Mouse (Mus musculus): ENCODE measurements around the gene Meis1. TPM values are rescaled to one million over a fixed set of nuclear protein-coding genes. Genes with fewer than 3 reads are reported as not detected.

The Meis1 gene
- total RNA-seq, 2 experiments from 2014 or later: 30.1 to 33.9 TPM

- intact Hi-C loops (cut with DNase I): no loop called here
- no peak for DNase-seq
Observed at GRCm38 (mm10) chr11:18885036-18885728, 133.6 kb downstream of the Meis1 start.

GRCm38 (mm10) chr11:18883987-18884386 is 134.8 kb downstream of the Meis1 start:
- intact Hi-C loops (cut with DNase I): no loop called here
- no peak for DNase-seq

DNA sequence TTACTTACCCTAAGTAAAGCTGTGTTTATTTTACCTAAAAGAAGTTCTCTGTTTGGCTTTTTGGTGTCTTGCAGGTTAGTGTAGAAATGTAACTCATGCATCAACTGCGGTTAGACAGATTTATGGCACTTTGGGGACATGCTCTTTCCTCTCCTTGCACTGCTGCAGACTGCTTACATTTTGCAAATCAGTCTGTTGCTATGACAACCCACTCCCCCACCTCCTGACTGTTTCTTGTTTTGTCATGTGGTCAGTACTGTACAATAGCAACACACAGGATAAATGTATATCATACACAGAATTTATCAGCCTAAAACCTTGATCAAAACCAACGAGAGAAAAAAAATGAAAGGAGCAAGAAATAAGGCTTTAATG is 135.3 kb downstream of the Meis1 start:
- intact Hi-C loops (cut with DNase I): no loop called here
- DNase-seq: no peak

GRCm38 (mm10) chr11:18882747-18883506 is 135.9 kb downstream of the Meis1 start:
- intact Hi-C loops (cut with DNase I): no loop called here
- DNase-seq: no peak

DNA sequence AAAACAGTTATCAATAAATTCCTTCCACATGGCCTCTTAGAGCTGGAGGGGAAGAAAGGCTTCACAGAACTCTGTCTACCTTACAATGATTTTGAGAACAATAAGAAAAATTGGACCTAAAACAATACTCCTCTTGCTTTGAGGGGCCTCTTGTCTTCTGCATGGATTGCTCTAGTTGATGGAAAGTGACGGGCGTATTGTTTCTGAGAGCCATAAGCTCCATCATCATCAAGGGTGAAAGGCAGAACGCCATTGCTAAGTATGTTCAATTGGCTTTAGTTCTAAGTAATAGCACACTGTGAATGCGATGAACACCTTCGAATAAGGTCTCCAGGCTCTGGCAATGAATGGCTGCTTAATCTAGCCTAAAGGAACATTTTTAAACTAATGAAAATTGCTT is 136.5 kb downstream of the Meis1 start:
- DNase-seq: no peak
- intact Hi-C loops (cut with DNase I): no loop called here

GRCm38 (mm10) chr11:18880806-18881205 is 138.0 kb downstream of the Meis1 start:
- intact Hi-C loops (cut with DNase I): no loop called here
- no peak for DNase-seq

DNA sequence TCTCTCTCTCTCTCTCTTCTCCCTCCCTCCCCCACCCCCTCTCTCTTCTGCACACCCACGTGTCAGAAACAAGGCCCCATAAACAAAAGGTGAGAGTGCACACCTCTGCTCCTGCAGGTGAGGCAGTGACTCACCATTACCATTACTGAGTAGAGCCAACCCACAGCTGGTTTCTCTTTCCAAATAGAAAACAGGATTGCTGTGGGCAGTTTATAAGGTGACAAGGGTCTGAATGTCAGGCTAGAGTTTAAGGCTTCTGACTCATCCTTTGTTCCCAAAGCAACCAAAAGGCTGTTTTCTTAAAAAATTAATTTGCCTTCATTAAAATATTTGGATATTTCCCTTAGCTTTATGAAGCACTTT is 139.3 kb downstream of the Meis1 start:
- DNase-seq: no peak
- intact Hi-C loops (cut with DNase I): loop anchor here (5.0 to 10.0 kb wide), 4 partner anchors 78 to 1195 kb away; no protein-coding TSS in a partner anchor

DNA sequence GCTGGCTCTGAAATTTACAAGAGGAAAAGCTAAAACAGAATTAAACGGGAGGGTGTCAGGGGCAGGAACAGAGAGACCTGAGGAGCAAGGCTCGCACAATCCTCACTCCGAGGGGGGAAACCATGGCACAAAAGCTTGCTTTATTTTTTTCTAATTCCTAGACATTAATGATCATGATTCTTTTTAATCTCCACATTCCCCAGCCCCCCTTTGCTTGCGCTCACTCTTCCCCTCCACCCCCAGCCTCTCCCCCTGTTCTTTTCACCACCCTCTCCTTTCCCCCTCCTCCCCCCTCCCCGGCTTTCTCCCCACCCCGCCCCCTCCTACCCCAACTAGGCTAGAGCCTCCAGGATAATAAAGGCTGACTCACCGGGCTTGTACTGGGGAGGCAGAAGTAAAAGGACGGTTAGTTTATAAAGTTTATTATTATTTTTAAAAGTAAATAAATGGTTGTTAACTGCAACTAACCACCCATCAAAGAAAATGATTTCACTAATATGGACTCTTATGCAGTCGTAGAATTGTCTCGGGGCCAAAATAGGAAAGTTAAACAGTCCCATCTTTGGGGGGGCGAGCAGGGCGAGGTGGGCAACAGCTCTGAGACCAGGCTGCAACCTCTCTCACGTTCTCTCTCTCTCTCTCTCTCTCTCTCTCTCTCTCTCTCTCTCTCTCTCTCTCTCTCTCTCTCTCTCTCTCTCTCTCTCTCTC is 139.9 kb downstream of the Meis1 start:
- intact Hi-C loops (cut with DNase I): loop anchor here (1.0 to 10.0 kb wide), 5 partner anchors 78 to 1194 kb away; no protein-coding TSS in a partner anchor
- no peak for DNase-seq

GRCm38 (mm10) chr11:18878016-18878415 is 140.8 kb downstream of the Meis1 start:
- DNase-seq: peak; percentile 19 to 32
- intact Hi-C loops (cut with DNase I): loop anchor here (1.0 to 10.0 kb wide), 5 partner anchors 79 to 1193 kb away; no protein-coding TSS in a partner anchor

DNA sequence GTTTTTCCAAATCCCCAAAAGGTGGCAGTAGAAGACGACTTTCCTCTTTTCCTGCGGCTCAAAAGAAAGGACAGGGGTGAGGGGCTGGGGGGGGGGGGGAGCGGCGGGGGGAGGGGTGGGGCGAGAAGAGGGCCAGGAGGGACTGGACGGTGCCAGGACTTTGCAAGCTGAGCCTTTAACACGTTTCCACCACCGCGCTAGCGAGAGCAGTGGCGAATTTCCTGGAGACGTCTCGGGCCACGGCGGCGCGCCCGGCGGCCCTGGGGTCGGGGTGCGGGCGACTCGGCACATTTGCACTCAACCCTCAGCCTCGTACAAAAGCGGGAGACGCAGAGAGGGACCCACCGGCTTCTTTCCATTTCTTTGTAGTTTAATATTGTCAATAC is 141.2 kb downstream of the Meis1 start:
- DNase-seq: peak; percentile 73 to 74
- intact Hi-C loops (cut with DNase I): loop anchor here (1.0 to 10.0 kb wide), 7 partner anchors 80 to 1193 kb away; no protein-coding TSS in a partner anchor

- intact Hi-C loops (cut with DNase I): loop anchor here (1.0 to 10.0 kb wide), 6 partner anchors 80 to 1192 kb away; no protein-coding TSS in a partner anchor
- DNase-seq: peak; percentile 31 to 38
Observed at GRCm38 (mm10) chr11:18876886-18877625, 141.7 kb downstream of the Meis1 start.

- DNase-seq: peak in 1 of 2 experiments; percentile 22
- intact Hi-C loops (cut with DNase I): loop anchor here (2.0 to 10.0 kb wide), 5 partner anchors 81 to 1191 kb away; no protein-coding TSS in a partner anchor
Observed at GRCm38 (mm10) chr11:18875911-18876885, 142.6 kb downstream of the Meis1 start.

DNA sequence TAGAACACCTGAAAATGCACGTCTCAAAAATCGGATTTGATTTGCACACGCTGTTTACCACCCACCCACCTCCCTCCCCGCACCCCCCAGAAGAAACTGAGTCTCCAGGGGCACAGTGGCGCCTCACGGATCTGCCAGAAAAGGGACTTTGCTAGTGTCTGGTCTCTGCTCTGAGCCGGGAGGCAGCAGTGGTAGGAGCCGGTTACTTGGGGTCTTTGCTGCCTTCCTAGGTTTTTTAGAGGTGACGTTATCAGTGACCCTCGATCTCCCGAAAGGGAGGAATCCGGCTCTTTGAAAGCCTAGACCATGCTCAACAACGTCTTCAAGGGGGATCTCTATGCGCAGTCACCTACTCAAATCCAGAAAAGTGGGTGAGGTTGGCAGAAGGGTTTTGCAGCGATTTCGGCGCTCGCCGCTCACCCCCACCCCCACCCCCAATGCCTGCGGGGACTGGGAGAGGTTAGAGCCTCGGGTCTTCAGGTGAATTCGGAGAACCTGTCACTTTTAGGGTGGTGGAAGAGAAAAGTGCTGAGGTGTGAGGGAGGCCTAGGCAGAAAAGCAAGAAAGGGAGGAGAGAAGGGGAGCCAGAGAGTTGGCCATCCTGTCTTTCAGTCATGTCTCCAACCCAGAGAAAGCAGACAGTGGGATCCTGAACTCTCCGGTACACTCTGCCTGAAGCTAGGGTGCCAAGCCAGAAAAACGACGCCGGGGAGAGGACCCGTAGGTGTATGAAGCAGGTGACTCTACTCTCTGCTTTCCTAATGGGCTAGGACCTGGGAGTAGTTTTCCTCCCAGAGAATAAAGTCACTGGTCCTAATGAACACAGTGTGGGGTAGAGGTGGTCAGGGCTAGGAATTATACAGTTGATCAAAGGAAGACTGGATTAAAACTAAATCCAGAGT is 143.5 kb downstream of the Meis1 start:
- no peak for DNase-seq
- intact Hi-C loops (cut with DNase I): loop anchor here (5.0 to 10.0 kb wide), 4 partner anchors 82 to 1190 kb away; no protein-coding TSS in a partner anchor

DNA sequence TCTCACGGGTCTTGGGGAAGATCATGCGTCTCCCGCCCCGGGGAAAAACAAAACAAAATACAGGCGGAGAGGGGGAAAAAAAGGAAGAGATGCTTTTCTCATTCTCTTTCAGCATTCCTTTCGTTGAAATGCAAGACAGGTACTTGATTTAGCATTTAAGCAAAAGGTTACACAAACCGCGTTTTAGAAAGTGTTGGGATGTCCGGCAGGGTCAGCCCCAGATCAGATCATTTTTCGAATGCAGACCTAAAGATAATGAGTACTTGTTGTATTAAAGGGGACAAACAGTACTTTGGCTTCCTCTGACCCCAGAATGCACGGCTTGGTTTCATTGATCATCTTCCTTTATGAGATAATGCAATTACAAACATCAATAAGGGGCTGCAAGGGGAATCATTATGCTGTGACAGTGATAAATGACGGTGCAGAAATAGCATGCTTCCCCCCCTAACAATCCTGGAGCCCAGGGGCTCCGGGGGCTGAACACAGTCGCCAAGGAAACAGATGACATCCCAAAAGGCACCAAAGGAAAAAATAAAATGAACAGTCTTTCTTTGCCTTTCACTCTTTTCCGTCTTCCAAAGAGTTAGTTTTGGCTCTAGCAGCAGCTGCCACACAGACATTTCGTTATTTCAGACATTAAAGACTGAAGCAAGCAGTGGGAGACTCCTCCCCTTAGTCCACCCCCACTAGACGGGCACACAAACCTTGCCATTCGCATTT is 144.3 kb downstream of the Meis1 start:
- no peak for DNase-seq
- intact Hi-C loops (cut with DNase I): loop anchor here (10.0 kb wide), 1 partner anchor 1190 kb away; no protein-coding TSS in a partner anchor

DNA sequence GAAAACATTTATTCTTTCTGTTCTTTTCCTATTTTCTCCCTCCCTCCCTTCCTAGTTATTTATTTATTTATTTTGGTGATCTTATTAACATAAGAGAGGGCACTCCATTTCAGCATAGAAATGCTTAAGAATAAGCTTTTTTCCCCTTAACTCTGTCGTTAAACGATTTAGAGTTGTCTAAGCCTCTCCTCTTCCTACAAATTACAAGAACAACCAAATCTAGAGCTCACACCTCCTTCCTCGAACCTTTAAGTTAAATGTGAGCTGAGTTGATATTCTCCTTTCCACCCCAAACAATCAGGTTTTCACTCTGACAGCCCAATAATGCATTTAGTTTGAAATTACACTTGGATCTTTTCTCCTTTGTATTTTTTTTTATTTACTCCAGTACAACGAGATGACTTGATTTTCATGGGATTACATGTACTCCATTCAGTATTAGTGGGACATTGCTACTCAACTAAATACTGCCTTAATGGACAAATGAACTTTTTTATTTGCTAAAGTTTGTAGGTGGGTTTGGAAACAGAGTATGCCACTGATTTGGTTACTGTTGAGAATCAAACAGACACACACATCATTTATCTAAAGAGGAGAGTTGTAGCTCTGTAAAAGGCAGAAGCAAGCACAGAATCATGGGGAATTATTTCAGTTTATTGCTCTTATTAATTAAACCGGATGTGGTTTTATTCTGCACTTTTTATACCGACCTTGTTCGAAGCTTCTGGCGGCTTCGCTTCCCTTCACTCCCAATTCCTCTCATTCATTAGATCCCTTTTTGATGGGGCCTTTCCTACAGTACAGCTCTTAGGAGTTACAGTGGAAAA is 145.1 kb downstream of the Meis1 start:
- intact Hi-C loops (cut with DNase I): loop anchor here (10.0 kb wide), 1 partner anchor 1189 kb away; no protein-coding TSS in a partner anchor
- no peak for DNase-seq

- no peak for DNase-seq
- intact Hi-C loops (cut with DNase I): loop anchor here (10.0 kb wide), 1 partner anchor 1188 kb away; no protein-coding TSS in a partner anchor
Observed at GRCm38 (mm10) chr11:18872793-18873192, 146.0 kb downstream of the Meis1 start.
